Mouse (Mus musculus): ENCODE measurements around the gene Grxcr1. TPM values are rescaled to one million over a fixed set of nuclear protein-coding genes. Genes with fewer than 3 reads are reported as not detected.

The Grxcr1 gene
- polyA plus RNA-seq (2012; rRNA removed): 0.12 TPM in 2 replicates

DNA sequence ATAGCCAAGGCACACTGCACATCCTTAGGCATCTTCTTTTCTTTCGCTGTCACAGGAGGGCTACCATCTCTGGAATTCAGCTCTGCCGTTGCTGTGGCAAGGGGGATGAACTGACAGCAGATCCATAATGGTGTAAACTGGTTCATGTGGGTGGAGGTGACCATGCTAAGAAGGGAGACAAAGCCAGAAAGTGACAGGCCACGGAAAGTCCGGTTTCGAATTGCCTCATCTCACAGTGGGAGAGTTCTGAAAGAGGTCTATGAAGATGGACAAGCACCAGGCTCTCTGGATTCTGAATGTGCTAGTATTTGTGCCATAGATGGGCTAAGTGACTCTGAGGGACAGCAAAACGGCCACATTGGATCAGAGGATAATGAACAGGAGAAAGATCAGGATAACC, at the start of gene Grxcr1:
Gene Grxcr1, plus strand, starts transcription at position 92 of the 400 bp plus-strand sequence.

Other genes with a start within 250 kb of the Grxcr1 start
- gene Atp8a1, start 184.4 kb upstream of the Grxcr1 start, polyA plus RNA-seq (2012; rRNA removed): 16.9 and 20.1 TPM in 2 replicates
- not detected in 2 replicates for gene Gm5108, start 90.2 kb upstream of the Grxcr1 start, polyA plus RNA-seq (2012; rRNA removed)
- gene Gm21905, start 85.4 kb upstream of the Grxcr1 start, polyA plus RNA-seq (2012; rRNA removed): not detected in 2 replicates

Data from central nervous system, embryonic 11.5 days (tissue).